Mouse (Mus musculus): Measurements from ENCODE around the gene Actl6b. TPM values are rescaled to one million over a fixed set of nuclear protein-coding genes. Genes with fewer than 3 reads are reported as not detected.

Gene Actl6b
- total RNA-seq, 2 experiments from 2014 or later = not detected

DNA sequence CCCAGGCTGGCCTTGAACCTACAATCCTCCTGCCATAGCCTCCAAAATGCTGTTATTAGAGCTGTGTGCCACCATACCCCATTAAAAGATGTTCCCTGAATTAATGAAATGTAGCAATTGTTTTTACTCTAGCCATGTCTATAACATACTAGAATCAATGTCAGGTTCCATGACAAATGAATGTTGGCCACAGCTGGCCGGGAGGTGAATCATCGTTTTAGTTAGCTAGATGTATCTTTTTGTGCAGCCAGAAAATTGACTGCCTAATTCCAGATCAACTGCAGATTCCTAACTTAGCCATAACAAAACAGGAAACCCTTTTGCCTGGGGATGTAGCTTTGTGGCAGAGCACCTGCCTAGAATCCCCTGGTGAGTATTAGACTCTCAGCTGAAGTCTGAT lies 3.5 kb upstream of the Actl6b start:
- intact Hi-C loops (cut with DNase I) = no loop called here
- Histone ChIP-seq H3K4me3 (no peak overlapping the region), H3K27ac (no peak overlapping the region)
- TF ChIP-seq CTCF (IDR thresholded peaks at IDR 0.05) = no peak
- DNase-seq = no peak

DNA sequence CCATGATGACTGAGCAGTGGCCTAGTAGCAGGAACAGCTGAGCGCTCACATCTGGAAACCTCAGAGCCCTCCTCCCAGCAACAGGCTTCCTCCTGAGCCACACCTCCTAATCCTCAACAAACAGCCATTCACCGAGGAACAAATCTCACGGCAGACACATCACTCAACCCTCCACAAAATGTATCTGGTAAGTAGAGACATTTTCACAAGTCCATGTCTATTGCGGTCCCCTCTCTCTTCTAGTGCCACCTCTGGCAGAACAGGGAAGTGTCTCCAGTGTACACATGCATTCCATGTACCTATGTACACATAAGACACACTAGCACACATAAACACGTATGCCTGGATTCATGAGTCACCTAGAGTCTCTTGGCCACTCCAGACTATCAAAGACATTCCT lies 2.2 kb upstream of the Actl6b start:
- no peak overlapping the region for H3K27ac ChIP-seq
- peak; percentile 25; the same call in 1 of the 2 replicates for TF ChIP-seq CTCF (IDR thresholded peaks at IDR 0.05)
- intact Hi-C loops (cut with DNase I) = no loop called here
- H3K4me3 ChIP-seq = no peak overlapping the region
- no peak for DNase-seq

DNA sequence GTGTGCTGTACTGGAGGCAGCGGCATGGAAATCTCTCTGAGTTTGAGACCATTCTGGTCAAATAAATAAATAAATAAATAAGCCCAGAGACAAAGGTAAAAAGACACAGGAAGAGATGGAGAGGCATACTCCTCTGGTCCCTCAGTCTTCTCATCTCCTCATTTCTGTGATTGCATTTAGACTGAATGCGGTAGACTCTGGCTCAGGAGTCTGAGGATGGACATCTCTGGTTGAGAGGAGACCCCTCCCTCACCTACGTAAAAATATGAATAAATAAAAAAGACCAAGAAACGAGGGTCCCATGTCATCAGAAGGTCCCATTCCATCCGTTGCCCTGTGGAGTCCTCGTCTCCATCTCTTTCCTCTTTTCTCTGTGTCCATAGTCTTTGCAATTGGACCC lies 317 bp upstream of the Actl6b start:
- H3K27ac ChIP-seq = no peak overlapping the region
- intact Hi-C loops (cut with DNase I) = no loop called here
- H3K4me3 ChIP-seq = no peak overlapping the region; the same call in 1 of the 2 replicates
- TF ChIP-seq CTCF (IDR thresholded peaks at IDR 0.05) = no peak
- no peak for DNase-seq

DNA sequence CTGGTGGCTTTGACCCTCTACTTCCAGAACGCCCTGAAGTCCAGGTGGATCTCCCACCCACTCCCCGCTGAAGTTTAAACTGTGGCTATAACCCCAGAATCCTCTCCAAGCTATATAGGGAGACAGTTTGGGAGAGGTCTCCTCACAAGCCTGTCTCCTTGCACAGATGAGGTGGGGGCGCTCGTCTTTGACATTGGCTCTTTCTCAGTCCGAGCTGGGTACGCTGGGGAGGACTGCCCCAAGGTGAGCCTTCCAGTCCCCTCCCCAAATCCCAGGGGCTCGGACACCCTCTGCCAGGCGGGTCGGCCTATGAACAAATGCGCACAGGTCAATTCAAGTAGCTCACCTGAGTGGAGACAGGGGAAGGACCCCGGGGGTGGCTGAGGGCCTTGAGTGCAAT lies 581 bp downstream of the Actl6b start:
- Histone ChIP-seq H3K27ac (no peak overlapping the region), H3K4me3 (no peak overlapping the region)
- intact Hi-C loops (cut with DNase I) = no loop called here
- DNase-seq = no peak
- TF ChIP-seq CTCF (IDR thresholded peaks at IDR 0.05) = no peak

- TF ChIP-seq CTCF (IDR thresholded peaks at IDR 0.05) = no peak
- Histone ChIP-seq H3K27ac (no peak overlapping the region), H3K4me3 (no peak overlapping the region)
- intact Hi-C loops (cut with DNase I) = no loop called here
- DNase-seq = no peak
Observed at GRCm38 (mm10) chr5:137561556-137561955, 8.2 kb downstream of the Actl6b start.

DNA sequence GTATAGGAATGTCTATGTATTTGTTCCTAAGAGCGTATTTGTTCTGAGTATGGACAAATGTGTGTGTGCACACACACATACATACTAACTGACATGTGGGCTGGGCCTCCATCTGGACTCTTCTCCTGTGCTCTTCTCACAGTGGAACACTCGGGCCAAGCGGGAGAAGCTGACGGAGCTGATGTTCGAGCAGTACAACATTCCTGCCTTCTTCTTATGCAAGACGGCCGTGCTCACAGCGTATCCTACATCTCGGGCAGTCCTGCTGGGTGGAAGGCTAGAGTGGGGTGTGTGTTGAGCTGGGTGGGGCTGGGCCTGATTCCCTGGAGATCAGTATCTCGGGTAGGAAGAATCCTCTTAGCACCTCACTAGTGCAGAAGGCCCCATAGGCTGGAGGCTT lies 9.6 kb downstream of the Actl6b start:
- Histone ChIP-seq H3K4me3 (no peak overlapping the region), H3K27ac (no peak overlapping the region)
- intact Hi-C loops (cut with DNase I) = no loop called here
- DNase-seq = no peak
- no peak for TF ChIP-seq CTCF (IDR thresholded peaks at IDR 0.05)

- DNase-seq = no peak
- no peak for TF ChIP-seq CTCF (IDR thresholded peaks at IDR 0.05)
- Histone ChIP-seq H3K27ac (no peak overlapping the region), H3K4me3 (no peak overlapping the region)
- intact Hi-C loops (cut with DNase I) = no loop called here
Observed at GRCm38 (mm10) chr5:137565744-137566143, 12.4 kb downstream of the Actl6b start.

GRCm38 (mm10) chr5:137566416-137566815 lies 13.1 kb downstream of the Actl6b start:
- intact Hi-C loops (cut with DNase I) = no loop called here
- no peak for DNase-seq
- no peak for TF ChIP-seq CTCF (IDR thresholded peaks at IDR 0.05)
- H3K27ac ChIP-seq = no peak overlapping the region
- H3K4me3 ChIP-seq = no peak overlapping the region

- Histone ChIP-seq H3K4me3 (no peak overlapping the region), H3K27ac (no peak overlapping the region)
- intact Hi-C loops (cut with DNase I) = no loop called here
- no peak for TF ChIP-seq CTCF (IDR thresholded peaks at IDR 0.05)
- DNase-seq = no peak
Observed at GRCm38 (mm10) chr5:137568223-137568798, 15.0 kb downstream of the Actl6b start.

DNA sequence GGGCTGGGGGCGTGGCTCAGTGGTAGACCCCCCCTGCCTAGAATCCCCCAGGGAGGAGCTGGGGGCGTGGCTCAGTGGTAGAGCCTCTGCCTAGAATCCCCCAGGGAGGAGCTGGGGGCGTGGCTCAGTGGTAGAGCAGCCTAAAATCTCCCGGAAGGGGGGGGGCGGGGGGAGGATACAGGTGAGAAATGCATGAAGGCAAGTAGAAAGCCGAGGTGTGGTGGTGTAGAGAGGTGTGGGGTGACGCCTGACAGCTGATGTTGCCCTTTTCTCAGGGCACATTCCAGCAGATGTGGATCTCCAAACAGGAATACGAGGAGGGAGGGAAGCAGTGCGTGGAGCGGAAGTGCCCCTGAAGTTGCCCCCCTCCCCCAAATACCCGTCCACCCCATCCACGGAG lies 15.7 kb downstream of the Actl6b start:
- intact Hi-C loops (cut with DNase I) = no loop called here
- TF ChIP-seq CTCF (IDR thresholded peaks at IDR 0.05) = no peak
- no peak for DNase-seq
- Histone ChIP-seq H3K27ac (no peak overlapping the region), H3K4me3 (peak overlapping the region; percentile 36; the same call in 1 of the 2 replicates)

GRCm38 (mm10) chr5:137569665-137570064 lies 16.3 kb downstream of the Actl6b start, which contains the start of gene Tfr2:
TSS of gene Tfr2 (plus strand) at chr5:137569840.
- intact Hi-C loops (cut with DNase I) = no loop called here
- no peak for TF ChIP-seq CTCF (IDR thresholded peaks at IDR 0.05)
- Histone ChIP-seq H3K27ac (no peak within 1 kb of the TSS), H3K4me3 (peak within 1 kb of the TSS; percentile 36; the same call in 1 of the 2 replicates)
- DNase-seq = peak; percentile 50

DNA sequence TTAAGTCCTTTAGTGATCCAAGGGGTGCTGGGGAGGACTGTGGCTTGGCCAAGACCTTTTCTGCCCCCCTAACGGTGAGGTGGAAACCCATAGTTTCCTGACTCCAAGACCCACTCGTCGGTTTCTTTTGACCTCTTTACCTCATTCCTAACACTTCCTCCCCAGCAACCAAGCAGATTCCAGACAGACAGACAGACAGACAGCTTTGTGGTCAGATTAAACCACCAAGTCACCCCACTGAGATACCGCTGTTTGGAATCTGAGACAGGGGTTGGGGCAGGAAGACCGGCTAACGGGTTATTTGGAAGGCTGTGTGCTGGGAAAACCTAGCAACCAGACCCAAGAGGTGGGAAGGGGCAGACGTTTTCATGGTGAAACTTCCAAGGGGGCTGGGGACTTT lies 16.9 kb downstream of the Actl6b start:
- H3K4me3 ChIP-seq = no peak overlapping the region
- no peak for DNase-seq
- TF ChIP-seq CTCF (IDR thresholded peaks at IDR 0.05) = no peak
- no peak overlapping the region for H3K27ac ChIP-seq
- intact Hi-C loops (cut with DNase I) = no loop called here

GRCm38 (mm10) chr5:137570691-137571586 lies 17.6 kb downstream of the Actl6b start:
- intact Hi-C loops (cut with DNase I) = no loop called here
- DNase-seq = no peak
- Histone ChIP-seq H3K4me3 (no peak overlapping the region), H3K27ac (no peak overlapping the region)
- no peak for TF ChIP-seq CTCF (IDR thresholded peaks at IDR 0.05)
